Mouse (Mus musculus): ENCODE measurements around the gene Gpr142.
A peak's percentile ranks its signal among the peaks of the same experiment; 100 is the strongest.

Gpr142 gene

GRCm38 (mm10) chr11:114801906-114802305 is 3.2 kb downstream of the Gpr142 start:
- DNase-seq (ENCODE audit: low spot score): no peak

GRCm38 (mm10) chr11:114802540-114803267 is 4.0 kb downstream of the Gpr142 start:
- DNase-seq (ENCODE audit: low spot score): no peak

DNA sequence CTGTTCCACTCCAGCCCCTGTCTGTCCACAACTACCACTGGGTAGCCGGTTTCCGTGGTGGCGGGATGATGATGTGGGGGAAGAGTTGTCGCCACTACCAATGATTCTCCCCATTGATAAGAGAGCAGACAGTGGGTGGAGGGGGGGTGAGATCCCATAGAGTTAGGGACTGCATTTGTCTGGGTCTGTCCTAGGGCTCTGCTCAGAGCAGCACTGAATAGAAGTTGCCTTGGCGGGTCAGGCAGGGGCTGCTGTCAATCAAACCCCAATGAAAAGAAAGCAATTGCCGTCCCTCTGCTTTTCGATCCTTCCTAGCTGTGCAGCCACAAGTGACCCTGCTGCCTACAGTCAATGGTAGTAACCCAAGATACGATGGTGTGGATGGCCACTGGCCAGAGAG is 5.3 kb downstream of the Gpr142 start:
- no peak for DNase-seq (ENCODE audit: low spot score)

DNA sequence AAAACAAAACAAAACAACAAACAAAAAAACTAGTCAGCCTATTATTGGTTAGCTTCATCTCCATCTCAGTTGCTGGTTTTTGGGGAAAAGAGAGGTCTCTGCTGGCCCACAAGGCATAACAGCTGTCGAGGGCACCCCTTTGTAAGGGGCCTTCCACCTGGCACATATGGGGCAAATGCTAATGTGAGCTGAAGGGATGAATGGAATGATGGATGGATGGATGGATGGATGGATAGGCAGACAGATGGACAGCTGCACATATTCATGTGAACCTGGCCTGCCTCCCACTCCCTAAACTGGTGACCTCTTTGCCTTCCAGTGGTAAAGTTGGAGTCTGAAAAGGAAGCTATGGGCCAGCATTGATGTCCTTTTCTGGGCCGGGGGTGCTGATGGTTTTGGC is 8.3 kb downstream of the Gpr142 start:
- no peak for DNase-seq (ENCODE audit: low spot score)

DNA sequence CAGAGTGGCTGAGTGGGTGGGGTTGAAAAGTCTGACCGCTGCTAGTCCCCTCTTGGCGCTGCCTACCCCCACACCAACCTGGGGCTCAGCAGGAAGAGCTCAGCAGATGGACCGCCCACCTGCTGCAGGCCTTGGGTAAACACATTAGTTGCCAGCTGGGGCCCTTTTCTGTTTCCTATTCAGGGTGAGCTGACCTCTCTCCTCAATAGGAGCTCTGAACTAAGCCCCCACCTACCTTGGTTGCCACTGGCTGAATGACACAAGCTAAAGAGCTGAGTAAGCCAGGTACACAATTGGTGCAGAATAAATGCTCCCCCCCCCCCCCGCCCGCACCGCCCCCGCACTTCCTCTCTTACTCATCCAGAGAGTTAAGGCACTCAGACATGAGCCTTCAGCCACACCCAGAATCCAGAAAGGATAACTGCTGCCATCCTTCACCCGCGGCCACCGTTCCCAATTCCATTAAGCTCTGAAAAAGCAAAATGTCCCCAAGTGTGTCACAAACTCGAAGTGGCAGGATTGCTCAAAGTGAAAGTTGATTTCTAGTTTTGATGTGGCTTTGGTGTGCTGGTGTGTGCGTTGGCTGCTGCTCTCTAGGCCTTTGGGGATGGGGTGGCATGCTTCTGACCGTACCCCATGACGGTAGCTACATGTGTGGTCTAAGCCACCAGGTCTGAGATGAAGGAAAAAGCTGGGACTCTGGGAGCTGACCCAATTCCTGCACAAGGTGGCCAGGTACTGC is 9.1 kb downstream of the Gpr142 start:
- no peak for DNase-seq (ENCODE audit: low spot score)

DNA sequence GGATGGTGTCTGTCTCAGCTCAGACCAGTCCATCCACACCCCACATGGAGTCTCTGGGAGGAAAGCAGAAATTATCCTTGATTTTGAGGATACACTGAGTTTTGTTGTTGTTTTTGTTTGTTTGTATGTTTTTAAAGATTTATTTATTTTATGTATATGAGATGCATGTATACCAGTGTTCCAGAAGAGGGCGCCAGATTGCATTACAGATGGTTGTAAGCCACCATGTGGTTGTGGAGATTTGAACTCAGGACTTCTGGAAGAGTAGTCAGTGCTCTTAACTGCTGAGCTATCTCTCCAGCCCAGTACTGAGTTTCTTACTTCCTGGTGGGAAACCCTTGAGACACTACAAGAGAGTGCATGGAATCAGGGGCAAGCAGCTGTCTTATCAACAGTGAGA is 10.6 kb downstream of the Gpr142 start:
- no peak for DNase-seq (ENCODE audit: low spot score)

- no peak for DNase-seq (ENCODE audit: low spot score)
Observed at GRCm38 (mm10) chr11:114810344-114810743, 11.6 kb downstream of the Gpr142 start.

DNA sequence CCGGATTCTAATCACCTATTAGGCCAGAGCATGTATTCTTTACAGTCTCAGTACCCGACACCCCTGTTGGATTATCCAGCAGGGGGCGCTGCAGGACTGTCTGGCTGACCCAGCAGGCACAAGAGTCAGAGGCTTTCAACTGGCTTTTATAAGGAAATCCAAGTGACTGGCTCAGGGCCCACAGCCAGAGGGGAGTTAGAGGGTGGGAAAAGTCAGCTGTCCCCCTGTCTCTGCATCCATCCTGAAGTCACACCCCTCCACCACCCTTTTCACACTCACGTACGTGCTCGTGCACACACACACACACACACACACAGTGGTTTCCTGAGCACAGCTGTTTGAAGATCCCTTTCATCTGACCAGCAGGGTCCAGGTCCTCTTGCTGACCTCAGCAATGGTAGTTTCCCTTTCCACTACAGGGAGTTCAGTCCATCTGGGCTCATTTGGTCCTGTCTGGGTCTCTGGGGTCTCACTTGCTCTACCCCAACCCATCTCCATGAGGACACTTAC is 14.1 kb downstream of the Gpr142 start:
- peak; percentile 92 for DNase-seq (ENCODE audit: low spot score)

- DNase-seq (ENCODE audit: low spot score): no peak
Observed at GRCm38 (mm10) chr11:114814873-114815592, 16.3 kb downstream of the Gpr142 start.

DNA sequence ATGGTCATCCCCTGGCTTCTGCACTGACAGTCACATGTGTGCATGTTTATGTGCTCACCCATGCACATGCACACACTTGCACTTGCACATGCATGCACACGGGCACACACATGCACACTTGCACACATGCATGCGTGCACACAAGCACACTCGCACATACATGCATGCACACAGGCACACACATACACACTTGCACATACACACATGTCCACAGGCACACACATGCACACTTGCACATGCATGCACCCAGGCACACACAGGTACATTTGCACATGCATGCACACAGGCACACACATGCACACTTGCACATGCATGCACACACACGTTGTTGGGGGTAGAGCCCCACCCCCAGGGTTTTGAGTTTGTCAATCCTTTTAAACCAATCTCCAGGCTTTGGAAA is 18.2 kb downstream of the Gpr142 start:
- no peak for DNase-seq (ENCODE audit: low spot score)

DNA sequence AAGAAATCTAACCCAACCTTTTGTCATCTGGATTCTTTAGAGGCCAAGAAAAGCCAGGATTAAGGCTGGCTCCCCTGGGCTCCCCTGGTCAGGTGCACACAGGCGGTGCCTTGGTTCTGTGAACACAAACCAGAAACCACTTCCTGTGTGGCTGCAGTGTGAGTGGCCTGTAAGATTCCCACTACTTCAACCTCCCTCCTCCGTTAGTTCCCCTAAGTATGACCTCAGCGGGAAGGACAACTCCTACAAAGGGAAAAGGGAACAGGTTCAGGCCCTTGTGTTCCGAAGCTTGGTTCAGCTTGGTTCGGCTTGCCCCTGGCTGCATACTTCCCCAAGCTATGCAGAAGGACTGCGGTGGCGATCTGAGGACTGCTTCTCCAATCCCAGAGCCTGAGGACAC is 19.5 kb downstream of the Gpr142 start:
- no peak for DNase-seq (ENCODE audit: low spot score)

GRCm38 (mm10) chr11:114819110-114819509 is 20.4 kb downstream of the Gpr142 start:
- DNase-seq (ENCODE audit: low spot score): no peak

DNA sequence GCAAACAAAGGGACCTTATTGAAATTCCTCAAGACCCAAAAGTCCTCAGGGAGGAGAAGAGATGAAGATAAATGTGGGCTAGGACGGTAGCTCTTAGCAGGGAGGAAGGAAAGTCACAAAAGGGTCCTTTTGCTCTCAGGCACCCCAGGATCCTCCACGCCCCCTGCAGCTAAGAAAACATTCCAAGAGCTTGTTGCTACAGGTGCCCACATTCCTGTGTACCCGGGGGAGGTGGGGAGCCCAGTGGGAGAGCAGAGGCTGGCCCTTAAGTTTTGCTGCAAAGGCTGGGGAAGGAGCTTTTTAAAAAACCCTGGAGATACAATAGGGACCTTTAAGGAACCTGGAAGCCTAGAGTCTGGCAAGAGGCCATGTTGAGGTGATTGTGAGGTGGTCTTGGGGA is 21.7 kb downstream of the Gpr142 start:
- DNase-seq (ENCODE audit: low spot score): no peak

DNA sequence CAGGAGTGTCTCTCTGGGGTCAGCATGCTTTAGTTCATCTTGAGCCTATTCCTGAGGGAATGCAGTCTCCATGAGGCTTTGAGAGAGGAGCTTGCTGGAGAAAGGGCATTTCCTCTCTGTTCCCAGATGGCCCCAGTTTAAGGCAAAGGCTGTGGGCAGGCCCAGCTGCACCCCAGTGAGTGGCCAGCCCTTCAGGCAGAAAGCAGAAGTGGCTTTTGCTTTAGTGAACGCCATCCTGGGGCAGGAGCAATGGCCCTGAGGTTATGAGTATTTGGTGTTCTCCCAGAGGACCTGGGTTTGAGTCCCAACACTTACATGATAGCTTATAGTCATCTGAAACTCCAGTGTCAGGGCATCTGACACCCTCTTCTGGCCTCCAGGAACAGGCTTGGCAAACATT is 22.6 kb downstream of the Gpr142 start:
- no peak for DNase-seq (ENCODE audit: low spot score)

- peak; percentile 55 for DNase-seq (ENCODE audit: low spot score)
Observed at GRCm38 (mm10) chr11:114822727-114823126, 24.0 kb downstream of the Gpr142 start.

GRCm38 (mm10) chr11:114823199-114823725 is 24.5 kb downstream of the Gpr142 start:
- DNase-seq (ENCODE audit: low spot score): no peak

GRCm38 (mm10) chr11:114826686-114827085 is 28.0 kb downstream of the Gpr142 start:
- no peak for DNase-seq (ENCODE audit: low spot score)

DNA sequence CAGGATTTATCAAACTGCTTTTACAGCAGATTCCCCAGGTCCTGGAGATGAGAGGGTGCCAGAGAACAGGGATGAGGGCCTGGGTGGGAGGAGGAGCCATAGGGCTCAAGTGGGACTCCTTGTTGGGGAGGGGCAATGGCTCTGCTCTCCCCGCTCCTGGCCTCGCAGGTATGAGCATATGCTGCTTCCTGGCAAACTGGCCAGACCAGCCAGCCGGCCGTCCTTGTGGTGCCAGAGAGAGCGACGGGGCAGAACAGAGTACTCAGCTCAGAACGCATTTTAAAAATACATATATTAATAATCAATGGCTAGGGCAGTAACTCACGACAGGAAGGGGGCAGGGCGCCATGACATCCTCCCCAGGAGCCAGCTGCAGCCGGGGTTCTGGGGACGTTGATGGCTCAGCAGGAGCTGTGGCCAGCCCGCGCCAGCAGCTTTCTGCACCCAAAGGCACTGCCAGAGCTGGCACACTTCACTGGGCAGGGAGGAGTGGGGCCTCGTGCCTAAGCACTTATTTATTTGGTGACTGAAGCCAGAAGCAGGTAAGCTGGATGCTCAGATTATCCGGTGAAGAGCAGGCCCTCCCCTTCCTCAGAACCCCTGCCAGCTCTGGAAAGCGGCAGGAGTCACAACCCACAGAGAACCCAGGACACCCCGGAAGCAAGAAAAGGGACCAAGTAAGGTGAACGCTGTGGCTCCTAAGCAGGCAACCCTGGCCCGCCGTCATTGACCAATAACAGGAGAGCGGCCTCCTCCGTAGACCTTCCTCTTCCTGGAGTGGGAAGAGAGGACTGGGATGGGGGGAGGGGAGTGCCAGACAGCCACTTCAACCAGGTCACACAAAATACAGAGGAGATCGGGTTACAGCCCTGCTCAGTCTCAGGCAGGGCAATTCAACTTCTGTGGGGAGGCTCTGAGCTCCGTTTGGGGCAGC is 31.0 kb downstream of the Gpr142 start:
- DNase-seq (ENCODE audit: low spot score): no peak

DNA sequence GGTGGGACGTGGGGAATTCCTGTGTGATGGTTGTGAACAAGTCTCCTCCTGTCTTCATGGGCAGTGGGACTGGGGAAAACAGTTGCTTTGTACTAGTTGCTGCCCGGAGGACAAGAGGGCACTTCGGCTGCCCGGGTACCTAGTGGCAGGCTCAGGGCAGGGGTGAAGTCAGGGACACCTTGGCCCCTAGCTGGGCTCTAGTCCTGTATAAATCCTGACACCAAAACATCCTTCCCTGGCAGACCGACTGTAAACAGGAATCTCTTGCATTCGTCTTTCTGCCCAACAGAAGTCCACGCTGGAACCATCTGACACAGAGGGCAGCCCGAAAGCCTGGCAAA is 31.7 kb downstream of the Gpr142 start:
- no peak for DNase-seq (ENCODE audit: low spot score)

DNA sequence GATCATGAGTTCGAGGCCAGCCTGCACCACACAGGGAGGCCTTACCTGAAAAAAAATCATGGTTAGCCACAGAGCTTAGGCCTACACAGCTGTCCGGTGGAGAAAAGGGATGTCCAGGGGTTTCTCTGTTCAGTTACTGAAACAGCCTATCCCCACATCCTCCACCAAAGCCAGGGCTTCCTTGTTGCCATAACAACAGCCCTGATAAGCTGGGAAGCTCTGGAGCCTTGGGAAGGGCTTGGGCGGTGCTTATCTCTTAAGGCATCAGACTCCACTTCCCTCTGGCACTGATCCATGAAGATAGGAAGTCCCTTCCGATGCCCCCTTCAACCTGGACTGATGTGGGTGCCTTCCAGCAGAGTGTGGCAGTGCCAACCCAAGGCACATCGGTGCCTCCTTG is 34.4 kb downstream of the Gpr142 start:
- no peak for DNase-seq (ENCODE audit: low spot score)

DNA sequence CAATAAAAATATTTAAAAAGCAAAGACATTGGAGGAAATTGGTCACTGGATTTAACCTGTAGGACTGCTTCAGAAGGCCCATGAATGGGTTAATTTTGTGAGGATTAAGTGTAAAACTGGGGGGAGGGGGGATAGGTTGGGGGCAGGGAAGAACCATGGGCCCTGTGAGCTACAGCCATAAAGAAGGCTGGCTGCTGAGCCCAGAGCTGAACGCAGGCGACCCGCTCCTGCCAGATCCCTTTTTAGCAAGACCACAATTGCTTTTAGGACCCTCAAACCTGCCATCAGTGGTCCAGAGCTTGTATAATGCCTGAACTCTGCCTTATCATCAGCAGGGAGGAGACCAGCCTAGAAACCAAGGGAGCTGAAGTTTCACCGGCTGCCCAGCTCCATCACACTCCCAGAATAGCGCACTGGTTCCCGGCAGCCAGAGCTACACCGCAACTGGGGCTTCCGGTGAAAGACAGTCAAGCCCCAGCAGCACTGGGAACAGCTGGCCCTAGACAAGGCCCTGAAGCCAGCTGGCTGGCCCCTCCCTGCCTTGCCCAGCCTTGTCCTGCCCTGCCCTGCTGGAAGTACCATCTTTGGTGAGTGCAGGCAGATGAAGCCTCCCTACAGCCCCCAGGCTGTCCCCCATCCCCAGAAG is 45.2 kb downstream of the Gpr142 start:
- DNase-seq (ENCODE audit: low spot score): no peak
